Mouse (Mus musculus): ENCODE measurements around the gene Grap2. TPM values are rescaled to one million over a fixed set of nuclear protein-coding genes. Genes with fewer than 3 reads are reported as not detected.

Grap2 gene
- polyA plus RNA-seq, 1 experiment from 2014 or later = 16.0 TPM

GRCm38 (mm10) chr15:80562446-80562845, 9.9 kb upstream of the Grap2 start:
- Histone ChIP-seq H3K4me2 (no peak overlapping the region), H3K27me3 (ENCODE audit: control insufficient read depth, insufficient read depth, low read length) (peaks cover 11% of the 10 kb centered on the region), H3K36me3 (ENCODE audit: control insufficient read depth, insufficient read depth, low read length) (no peaks in the 10 kb centered on the region), H3K9me3 (replicated peaks; ENCODE audit: control insufficient read depth, low read length) (no peaks in the 10 kb centered on the region), H3K9ac (ENCODE audit: low read depth, low read length) (no peak overlapping the region), H3K27ac (ENCODE audit: low read depth, low read length) (no peak overlapping the region), H3K4me1 (ENCODE audit: control insufficient read depth, insufficient read depth, low read length) (peaks cover 8% of the 10 kb centered on the region), H3K4me3 (ENCODE audit: low read depth, low read length) (no peak overlapping the region)
- 65% methylated on average over 3 of the region's 3 CpGs for WGBS (ENCODE audit: insufficient replicate concordance)
- ATAC-seq (replicated peaks; ENCODE audit: insufficient number of reproducible peaks, low FRiP score, low TSS enrichment) = no peak

- H3K27ac ChIP-seq (ENCODE audit: low read depth, low read length) = no peak overlapping the region
- no peak overlapping the region for H3K4me3 ChIP-seq (ENCODE audit: low read depth, low read length)
- H3K36me3 ChIP-seq (ENCODE audit: control insufficient read depth, insufficient read depth, low read length) = no peaks in the 10 kb centered on the region
- no peak overlapping the region for H3K9ac ChIP-seq (ENCODE audit: low read depth, low read length)
- H3K4me2 ChIP-seq = no peak overlapping the region
- 86% methylated on average over 6 of the region's 6 CpGs for WGBS (ENCODE audit: insufficient replicate concordance)
- peaks cover 8% of the 10 kb centered on the region for H3K4me1 ChIP-seq (ENCODE audit: control insufficient read depth, insufficient read depth, low read length)
- H3K9me3 ChIP-seq (replicated peaks; ENCODE audit: control insufficient read depth, low read length) = no peaks in the 10 kb centered on the region
- peaks cover 16% of the 10 kb centered on the region for H3K27me3 ChIP-seq (ENCODE audit: control insufficient read depth, insufficient read depth, low read length)
- no peak for ATAC-seq (replicated peaks; ENCODE audit: insufficient number of reproducible peaks, low FRiP score, low TSS enrichment)
Observed at GRCm38 (mm10) chr15:80563634-80564208, 8.7 kb upstream of the Grap2 start.

GRCm38 (mm10) chr15:80565106-80565665, 7.2 kb upstream of the Grap2 start, which contains the start of gene Enthd1:
Gene Enthd1, minus strand, starts transcription at chr15:80565156.
- H3K9ac ChIP-seq (ENCODE audit: low read depth, low read length) = no peak within 1 kb of the TSS
- H3K27me3 ChIP-seq (ENCODE audit: control insufficient read depth, insufficient read depth, low read length) = peaks cover 18% of the 10 kb centered on the region
- H3K4me1 ChIP-seq (ENCODE audit: control insufficient read depth, insufficient read depth, low read length) = peaks cover under 1% of the 10 kb centered on the region
- no peak within 1 kb of the TSS for H3K4me3 ChIP-seq (ENCODE audit: low read depth, low read length)
- no peaks in the 10 kb centered on the region for H3K9me3 ChIP-seq (replicated peaks; ENCODE audit: control insufficient read depth, low read length)
- no peak for ATAC-seq (replicated peaks; ENCODE audit: insufficient number of reproducible peaks, low FRiP score, low TSS enrichment)
- H3K27ac ChIP-seq (ENCODE audit: low read depth, low read length) = no peak within 1 kb of the TSS
- H3K4me2 ChIP-seq = no peak within 1 kb of the TSS
- 75% methylated on average over 19 of the region's 19 CpGs for WGBS (ENCODE audit: insufficient replicate concordance)
- no peaks in the 10 kb centered on the region for H3K36me3 ChIP-seq (ENCODE audit: control insufficient read depth, insufficient read depth, low read length)

GRCm38 (mm10) chr15:80566696-80567095, 5.7 kb upstream of the Grap2 start:
- no peak for ATAC-seq (replicated peaks; ENCODE audit: insufficient number of reproducible peaks, low FRiP score, low TSS enrichment)
- Histone ChIP-seq H3K4me1 (ENCODE audit: control insufficient read depth, insufficient read depth, low read length) (no peaks in the 10 kb centered on the region), H3K9ac (ENCODE audit: low read depth, low read length) (no peak overlapping the region), H3K4me3 (ENCODE audit: low read depth, low read length) (no peak overlapping the region), H3K27me3 (ENCODE audit: control insufficient read depth, insufficient read depth, low read length) (peaks cover 23% of the 10 kb centered on the region), H3K4me2 (no peak overlapping the region), H3K9me3 (replicated peaks; ENCODE audit: control insufficient read depth, low read length) (no peaks in the 10 kb centered on the region), H3K36me3 (ENCODE audit: control insufficient read depth, insufficient read depth, low read length) (no peaks in the 10 kb centered on the region), H3K27ac (ENCODE audit: low read depth, low read length) (no peak overlapping the region)
- WGBS (ENCODE audit: insufficient replicate concordance) = 88% methylated on average over 6 of the region's 6 CpGs

- Histone ChIP-seq H3K27ac (ENCODE audit: low read depth, low read length) (no peak overlapping the region), H3K4me2 (no peak overlapping the region), H3K4me3 (ENCODE audit: low read depth, low read length) (no peak overlapping the region), H3K9ac (ENCODE audit: low read depth, low read length) (no peak overlapping the region), H3K4me1 (ENCODE audit: control insufficient read depth, insufficient read depth, low read length) (no peaks in the 10 kb centered on the region), H3K36me3 (ENCODE audit: control insufficient read depth, insufficient read depth, low read length) (no peaks in the 10 kb centered on the region), H3K9me3 (replicated peaks; ENCODE audit: control insufficient read depth, low read length) (no peaks in the 10 kb centered on the region), H3K27me3 (ENCODE audit: control insufficient read depth, insufficient read depth, low read length) (peaks cover 23% of the 10 kb centered on the region)
- no peak for ATAC-seq (replicated peaks; ENCODE audit: insufficient number of reproducible peaks, low FRiP score, low TSS enrichment)
- WGBS (ENCODE audit: insufficient replicate concordance) = 81% methylated on average over 3 of the region's 3 CpGs
Observed at GRCm38 (mm10) chr15:80567139-80567538, 5.3 kb upstream of the Grap2 start.

- no peaks in the 10 kb centered on the region for H3K4me1 ChIP-seq (ENCODE audit: control insufficient read depth, insufficient read depth, low read length)
- ATAC-seq (replicated peaks; ENCODE audit: insufficient number of reproducible peaks, low FRiP score, low TSS enrichment) = no peak
- H3K9ac ChIP-seq (ENCODE audit: low read depth, low read length) = no peak overlapping the region
- no peaks in the 10 kb centered on the region for H3K36me3 ChIP-seq (ENCODE audit: control insufficient read depth, insufficient read depth, low read length)
- no peak overlapping the region for H3K4me3 ChIP-seq (ENCODE audit: low read depth, low read length)
- no peak overlapping the region for H3K27ac ChIP-seq (ENCODE audit: low read depth, low read length)
- WGBS (ENCODE audit: insufficient replicate concordance) = 76% methylated on average over 4 of the region's 4 CpGs
- H3K4me2 ChIP-seq = no peak overlapping the region
- peaks cover 26% of the 10 kb centered on the region for H3K27me3 ChIP-seq (ENCODE audit: control insufficient read depth, insufficient read depth, low read length)
- H3K9me3 ChIP-seq (replicated peaks; ENCODE audit: control insufficient read depth, low read length) = no peaks in the 10 kb centered on the region
Observed at GRCm38 (mm10) chr15:80567731-80568130, 4.7 kb upstream of the Grap2 start.

GRCm38 (mm10) chr15:80569205-80569604, 3.2 kb upstream of the Grap2 start:
- H3K36me3 ChIP-seq (ENCODE audit: control insufficient read depth, insufficient read depth, low read length) = no peaks in the 10 kb centered on the region
- H3K27ac ChIP-seq (ENCODE audit: low read depth, low read length) = no peak overlapping the region
- H3K4me1 ChIP-seq (ENCODE audit: control insufficient read depth, insufficient read depth, low read length) = no peaks in the 10 kb centered on the region
- H3K4me3 ChIP-seq (ENCODE audit: low read depth, low read length) = no peak overlapping the region
- ATAC-seq (replicated peaks; ENCODE audit: insufficient number of reproducible peaks, low FRiP score, low TSS enrichment) = no peak
- 71% methylated on average over 7 of the region's 7 CpGs for WGBS (ENCODE audit: insufficient replicate concordance)
- peaks cover 28% of the 10 kb centered on the region for H3K27me3 ChIP-seq (ENCODE audit: control insufficient read depth, insufficient read depth, low read length)
- H3K9me3 ChIP-seq (replicated peaks; ENCODE audit: control insufficient read depth, low read length) = no peaks in the 10 kb centered on the region
- H3K4me2 ChIP-seq = no peak overlapping the region
- no peak overlapping the region for H3K9ac ChIP-seq (ENCODE audit: low read depth, low read length)

GRCm38 (mm10) chr15:80570226-80570625, 2.2 kb upstream of the Grap2 start:
- H3K4me3 ChIP-seq (ENCODE audit: low read depth, low read length) = no peak overlapping the region
- no peaks in the 10 kb centered on the region for H3K9me3 ChIP-seq (replicated peaks; ENCODE audit: control insufficient read depth, low read length)
- H3K4me2 ChIP-seq = no peak overlapping the region
- H3K9ac ChIP-seq (ENCODE audit: low read depth, low read length) = no peak overlapping the region
- H3K36me3 ChIP-seq (ENCODE audit: control insufficient read depth, insufficient read depth, low read length) = no peaks in the 10 kb centered on the region
- WGBS (ENCODE audit: insufficient replicate concordance) = 59% methylated on average over 1 of the region's 1 CpGs
- H3K27ac ChIP-seq (ENCODE audit: low read depth, low read length) = no peak overlapping the region
- peaks cover 27% of the 10 kb centered on the region for H3K27me3 ChIP-seq (ENCODE audit: control insufficient read depth, insufficient read depth, low read length)
- H3K4me1 ChIP-seq (ENCODE audit: control insufficient read depth, insufficient read depth, low read length) = no peaks in the 10 kb centered on the region
- no peak for ATAC-seq (replicated peaks; ENCODE audit: insufficient number of reproducible peaks, low FRiP score, low TSS enrichment)

GRCm38 (mm10) chr15:80571611-80572010, 783 bp upstream of the Grap2 start:
- Histone ChIP-seq H3K27ac (ENCODE audit: low read depth, low read length) (no peak overlapping the region), H3K36me3 (ENCODE audit: control insufficient read depth, insufficient read depth, low read length) (no peaks in the 10 kb centered on the region), H3K4me3 (ENCODE audit: low read depth, low read length) (no peak overlapping the region), H3K9ac (ENCODE audit: low read depth, low read length) (no peak overlapping the region), H3K9me3 (replicated peaks; ENCODE audit: control insufficient read depth, low read length) (no peaks in the 10 kb centered on the region), H3K4me2 (no peak overlapping the region), H3K27me3 (ENCODE audit: control insufficient read depth, insufficient read depth, low read length) (peaks cover 40% of the 10 kb centered on the region), H3K4me1 (ENCODE audit: control insufficient read depth, insufficient read depth, low read length) (no peaks in the 10 kb centered on the region)
- 62% methylated on average over 7 of the region's 7 CpGs for WGBS (ENCODE audit: insufficient replicate concordance)
- no peak for ATAC-seq (replicated peaks; ENCODE audit: insufficient number of reproducible peaks, low FRiP score, low TSS enrichment)
